Mouse (Mus musculus): ENCODE data around the gene Nudt22. TPM values are rescaled to one million over a fixed set of nuclear protein-coding genes. Genes with fewer than 3 reads are reported as not detected.
A peak's percentile ranks its signal among the peaks of the same experiment; 100 is the strongest.

The Nudt22 gene
- polyA plus RNA-seq, 1 experiment, result not detected

- WGBS, result 36% methylated on average over 15 of the region's 15 CpGs
- TF ChIP-seq CTCF (IDR thresholded peaks at IDR 0.05; ENCODE audit: insufficient read depth, low read depth, low read length), result no peak
- no peak for TF ChIP-seq POLR2A (IDR thresholded peaks at IDR 0.05; ENCODE audit: insufficient read depth, low read depth, low read length)
- Histone ChIP-seq H3K4me3 (ENCODE audit: insufficient read depth, low read depth, low read length) (peak overlapping the region; percentile 48; the same call in 1 of the 2 replicates), H3K4me1 (ENCODE audit: control insufficient read depth, insufficient read depth, low read length) (peaks cover 20% of the 10 kb centered on the region), H3K27ac (ENCODE audit: insufficient read depth, low read depth, low read length) (no peak overlapping the region)
These were observed 27.2 kb downstream of the Nudt22 start for GRCm38 (mm10) chr19:6968491-6969271.

GRCm38 (mm10) chr19:6956461-6956860 lies 39.5 kb downstream of the Nudt22 start:
- 84% methylated on average over 10 of the region's 10 CpGs for WGBS
- no peak overlapping the region for H3K27ac ChIP-seq (ENCODE audit: insufficient read depth, low read depth, low read length)
- no peak for TF ChIP-seq POLR2A (IDR thresholded peaks at IDR 0.05; ENCODE audit: insufficient read depth, low read depth, low read length)
- TF ChIP-seq CTCF (IDR thresholded peaks at IDR 0.05; ENCODE audit: insufficient read depth, low read depth, low read length), result no peak
- H3K4me3 ChIP-seq (ENCODE audit: insufficient read depth, low read depth, low read length), result no peak overlapping the region
- peaks cover 10% of the 10 kb centered on the region for H3K4me1 ChIP-seq (ENCODE audit: control insufficient read depth, insufficient read depth, low read length)

- TF ChIP-seq POLR2A (IDR thresholded peaks at IDR 0.05; ENCODE audit: insufficient read depth, low read depth, low read length), result no peak
- TF ChIP-seq CTCF (IDR thresholded peaks at IDR 0.05; ENCODE audit: insufficient read depth, low read depth, low read length), result no peak
- Histone ChIP-seq H3K27ac (ENCODE audit: insufficient read depth, low read depth, low read length) (no peak overlapping the region), H3K4me1 (ENCODE audit: control insufficient read depth, insufficient read depth, low read length) (peaks cover 10% of the 10 kb centered on the region), H3K4me3 (ENCODE audit: insufficient read depth, low read depth, low read length) (no peak overlapping the region)
- WGBS, result 87% methylated on average over 7 of the region's 7 CpGs
These were observed 40.5 kb downstream of the Nudt22 start for GRCm38 (mm10) chr19:6955424-6955823.

- 53% methylated on average over 9 of the region's 9 CpGs for WGBS
- Histone ChIP-seq H3K4me1 (ENCODE audit: control insufficient read depth, insufficient read depth, low read length) (peaks cover 10% of the 10 kb centered on the region), H3K4me3 (ENCODE audit: insufficient read depth, low read depth, low read length) (no peak overlapping the region), H3K27ac (ENCODE audit: insufficient read depth, low read depth, low read length) (no peak overlapping the region)
- TF ChIP-seq POLR2A (IDR thresholded peaks at IDR 0.05; ENCODE audit: insufficient read depth, low read depth, low read length) (no peak), CTCF (IDR thresholded peaks at IDR 0.05; ENCODE audit: insufficient read depth, low read depth, low read length) (no peak)
These were observed 41.9 kb downstream of the Nudt22 start for GRCm38 (mm10) chr19:6954046-6954445.

GRCm38 (mm10) chr19:6952712-6953037 lies 43.2 kb downstream of the Nudt22 start:
- TF ChIP-seq POLR2A (IDR thresholded peaks at IDR 0.05; ENCODE audit: insufficient read depth, low read depth, low read length), result no peak

GRCm38 (mm10) chr19:6951994-6952711 lies 43.8 kb downstream of the Nudt22 start:
- Histone ChIP-seq H3K4me1 (ENCODE audit: control insufficient read depth, insufficient read depth, low read length) (peaks cover 10% of the 10 kb centered on the region), H3K4me3 (ENCODE audit: insufficient read depth, low read depth, low read length) (peak overlapping the region; percentile 62), H3K27ac (ENCODE audit: insufficient read depth, low read depth, low read length) (peak overlapping the region; percentile 76)
- no peak; the same call in 1 of the 2 replicates for TF ChIP-seq POLR2A (IDR thresholded peaks at IDR 0.05; ENCODE audit: insufficient read depth, low read depth, low read length)
- TF ChIP-seq CTCF (IDR thresholded peaks at IDR 0.05; ENCODE audit: insufficient read depth, low read depth, low read length), result no peak
- 3% methylated on average over 31 of the region's 31 CpGs for WGBS

More at GRCm38 (mm10) chr19:6952712-6953037, 43.2 kb downstream of the Nudt22 start:
- Histone ChIP-seq H3K27ac (ENCODE audit: insufficient read depth, low read depth, low read length) (peak overlapping the region; percentile 76), H3K4me1 (ENCODE audit: control insufficient read depth, insufficient read depth, low read length) (peaks cover 10% of the 10 kb centered on the region), H3K4me3 (ENCODE audit: insufficient read depth, low read depth, low read length) (peak overlapping the region; percentile 62)
- 13% methylated on average over 3 of the region's 3 CpGs for WGBS

- under 1% methylated on average over 35 of the region's 35 CpGs for WGBS
- TF ChIP-seq POLR2A (IDR thresholded peaks at IDR 0.05; ENCODE audit: insufficient read depth, low read depth, low read length), result peak; percentile 33; the same call in 1 of the 2 replicates
- TF ChIP-seq CTCF (IDR thresholded peaks at IDR 0.05; ENCODE audit: insufficient read depth, low read depth, low read length), result no peak
These were observed 44.4 kb downstream of the Nudt22 start for GRCm38 (mm10) chr19:6951381-6951968.

GRCm38 (mm10) chr19:6950613-6951153 lies 45.2 kb downstream of the Nudt22 start:
- TF ChIP-seq CTCF (IDR thresholded peaks at IDR 0.05; ENCODE audit: insufficient read depth, low read depth, low read length) (no peak), POLR2A (IDR thresholded peaks at IDR 0.05; ENCODE audit: insufficient read depth, low read depth, low read length) (no peak; the same call in 1 of the 2 replicates)
- Histone ChIP-seq H3K4me1 (ENCODE audit: control insufficient read depth, insufficient read depth, low read length) (peaks cover 10% of the 10 kb centered on the region), H3K27ac (ENCODE audit: insufficient read depth, low read depth, low read length) (peak overlapping the region; percentile 91), H3K4me3 (ENCODE audit: insufficient read depth, low read depth, low read length) (peak overlapping the region; percentile 62)
- WGBS, result 0% methylated on average over 28 of the region's 28 CpGs

More at GRCm38 (mm10) chr19:6951381-6951968, 44.4 kb downstream of the Nudt22 start:
- Histone ChIP-seq H3K4me1 (ENCODE audit: control insufficient read depth, insufficient read depth, low read length) (peaks cover 10% of the 10 kb centered on the region), H3K4me3 (ENCODE audit: insufficient read depth, low read depth, low read length) (peak overlapping the region; percentile 62), H3K27ac (ENCODE audit: insufficient read depth, low read depth, low read length) (peak overlapping the region; percentile 91)
